Mouse (Mus musculus) midbrain, embryonic 13.5 days (tissue): Measurements from ENCODE around the gene Dnajb3. TPM values are rescaled to one million over a fixed set of nuclear protein-coding genes. Genes with fewer than 3 reads are reported as not detected.

Experiments used
- polyA plus RNA-seq: library from polyadenylated mRNA; unstranded; fragments of >200 nt; fragmentation: Nextera tagmentation; extraction: Ambion mirVana; gene quantifications from 2 replicates; pipeline ENCODE4 v1.2.1, GENCODE M21; 2015

Gene Dnajb3
- polyA plus RNA-seq, 1 experiment from 2014 or later: 13.9 TPM

Other genes starting within 250 kb of the Dnajb3 start
- 27.3 and 28.4 TPM in 2 replicates for gene Usp40, start 197.2 kb downstream of the Dnajb3 start, polyA plus RNA-seq
- not detected in 2 replicates for gene Ugt1a10, start 150.4 kb downstream of the Dnajb3 start, polyA plus RNA-seq
- gene Ugt1a9, start 135.0 kb downstream of the Dnajb3 start, polyA plus RNA-seq: not detected in 2 replicates
- gene Ugt1a8, start 118.0 kb downstream of the Dnajb3 start, polyA plus RNA-seq: not detected in 2 replicates
- gene Ugt1a7c, start 110.7 kb downstream of the Dnajb3 start, polyA plus RNA-seq: 0.86 and 0.88 TPM in 2 replicates
- 0.09 and 0.20 TPM in 2 replicates for gene Ugt1a6b, start 102.5 kb downstream of the Dnajb3 start, polyA plus RNA-seq
- gene Ugt1a6a, start 71.0 kb downstream of the Dnajb3 start, polyA plus RNA-seq: 0.90 and 1.0 TPM in 2 replicates
- gene Ugt1a5, start 39.8 kb downstream of the Dnajb3 start, polyA plus RNA-seq: not detected in 2 replicates
- gene Ugt1a2, start 5.2 kb downstream of the Dnajb3 start, polyA plus RNA-seq: 0.09 TPM in 1 of 2 replicates, not detected in the other
- not detected in 2 replicates for gene Ugt1a1, start 6.2 kb upstream of the Dnajb3 start, polyA plus RNA-seq
- 0.68 and 1.0 TPM in 2 replicates for gene Mroh2a, start 21.2 kb upstream of the Dnajb3 start, polyA plus RNA-seq
- gene Hjurp, start 71.9 kb upstream of the Dnajb3 start, polyA plus RNA-seq: 107 and 110 TPM in 2 replicates
- gene Trpm8, start 71.9 kb upstream of the Dnajb3 start, polyA plus RNA-seq: 0.04 TPM in 1 of 2 replicates, not detected in the other
- gene Spp2, start 201.2 kb upstream of the Dnajb3 start, polyA plus RNA-seq: 0.40 and 0.50 TPM in 2 replicates